Mouse (Mus musculus) cerebellum, adult 2 months (tissue): ENCODE measurements at regions not wholly inside any gene's neighbourhood (a gene's known extent, or its start where the extent isn't known, plus 50 kb on each side); places are given as distances from the start of the nearest gene placed in this dataset.

Source experiments
- DNase-seq, 2 experiments: peaks; one replicate each; pipeline ENCODE4 v3.0.0; 2021
- H3K27ac ChIP-seq: fragments of 200-500 bp; 2 replicates; pipeline ENCODE4 v1.5.1; 2012; ENCODE audit warnings: low read length, control low read depth, inconsistent platforms; ENCODE audit not compliant: insufficient read depth
- H3K27me3 ChIP-seq: fragments of 200-500 bp; 2 replicates; pipeline ENCODE4 v1.6.1; 2012; ENCODE audit warnings: inconsistent platforms, mild to moderate bottlenecking, low read length, moderate library complexity; ENCODE audit not compliant: control insufficient read depth, insufficient read depth
- H3K4me1 ChIP-seq: fragments of 200-500 bp; 2 replicates; pipeline ENCODE4 v1.6.1; 2011; ENCODE audit warnings: low read length; ENCODE audit not compliant: control insufficient read depth, insufficient read depth
- H3K4me3 ChIP-seq: fragments of 200-500 bp; replicated peaks from 2 replicates; pipeline ENCODE3; 2011; ENCODE audit warnings: mild to moderate bottlenecking, low read depth, low read length, control low read depth; ENCODE audit not compliant: insufficient read depth
- CTCF ChIP-seq: fragments of 200-500 bp; IDR thresholded peaks from 2 replicates; pipeline ENCODE4 v1.5.1; 2011; ENCODE audit warnings: low read depth, mild to moderate bottlenecking, control low read depth, low read length, moderate library complexity, borderline replicate concordance; ENCODE audit not compliant: insufficient read depth
- POLR2A ChIP-seq: fragments of 200-500 bp; IDR thresholded peaks from 2 replicates; pipeline ENCODE4 v1.6.1; 2011; ENCODE audit warnings: low read length, control low read depth, borderline replicate concordance; ENCODE audit not compliant: insufficient read depth
- WGBS: fragments of 180-500 bp; shearing (Covaris S2); methylation state at CpG from one replicate; pipeline ENCODE4 v1.1.7; 2018; 5-methylcytosine and 5-hydroxymethylcytosine counted together

- Histone ChIP-seq H3K27ac (no peak overlapping the region), H3K4me3 (no peak overlapping the region), H3K27me3 (no peaks in the 10 kb centered on the region), H3K4me1 (no peaks in the 10 kb centered on the region)
- TF ChIP-seq POLR2A = no peak
- 59% methylated on average over 21 of the region's 21 CpGs for WGBS
- DNase-seq = no peak
Observed at GRCm38 (mm10) chr6:143375951-143376713, 209.1 kb downstream of the Etnk1 start.

- no peak for DNase-seq
- TF ChIP-seq CTCF (no peak), POLR2A (no peak)
- H3K4me3 ChIP-seq = no peak overlapping the region
- no peaks in the 10 kb centered on the region for H3K4me1 ChIP-seq
- H3K27ac ChIP-seq = no peak overlapping the region
- H3K27me3 ChIP-seq = no peaks in the 10 kb centered on the region
- WGBS = 95% methylated on average over 14 of the region's 14 CpGs
Observed at GRCm38 (mm10) chr6:143377121-143377520, 210.1 kb downstream of the Etnk1 start.

- WGBS = 91% methylated on average over 9 of the region's 9 CpGs
- Histone ChIP-seq H3K4me3 (no peak overlapping the region), H3K27ac (no peak overlapping the region), H3K4me1 (no peaks in the 10 kb centered on the region), H3K27me3 (no peaks in the 10 kb centered on the region)
- no peak for TF ChIP-seq POLR2A
- no peak for TF ChIP-seq CTCF
- no peak for DNase-seq
Observed at GRCm38 (mm10) chr6:143378126-143378525, 211.1 kb downstream of the Etnk1 start.

- no peaks in the 10 kb centered on the region for H3K27me3 ChIP-seq
- WGBS = 96% methylated on average over 3 of the region's 3 CpGs
- no peaks in the 10 kb centered on the region for H3K4me1 ChIP-seq
- TF ChIP-seq CTCF = no peak
- TF ChIP-seq POLR2A = no peak
- H3K27ac ChIP-seq = no peak overlapping the region
- no peak overlapping the region for H3K4me3 ChIP-seq
- DNase-seq = no peak
Observed at GRCm38 (mm10) chr6:143380490-143380889, 213.5 kb downstream of the Etnk1 start.

- Histone ChIP-seq H3K27ac (no peak overlapping the region), H3K27me3 (no peaks in the 10 kb centered on the region; the same call in 1 of the 2 replicates), H3K4me3 (no peak overlapping the region), H3K4me1 (no peaks in the 10 kb centered on the region)
- no peak for DNase-seq
- TF ChIP-seq POLR2A = no peak
- TF ChIP-seq CTCF = no peak
- 88% methylated on average over 16 of the region's 16 CpGs for WGBS
Observed at GRCm38 (mm10) chr6:143386597-143387450, 219.8 kb downstream of the Etnk1 start.

- Histone ChIP-seq H3K27ac (no peak overlapping the region), H3K4me3 (no peak overlapping the region)
- 81% methylated on average over 10 of the region's 10 CpGs for WGBS
Observed at GRCm38 (mm10) chr6:143393543-143394207, 226.7 kb downstream of the Etnk1 start.

GRCm38 (mm10) chr6:143394377-143394776 lies 227.4 kb downstream of the Etnk1 start:
- TF ChIP-seq CTCF (no peak), POLR2A (no peak)
- H3K27ac ChIP-seq = no peak overlapping the region
- 85% methylated on average over 15 of the region's 15 CpGs for WGBS
- H3K4me1 ChIP-seq = no peaks in the 10 kb centered on the region
- no peak overlapping the region for H3K4me3 ChIP-seq
- no peak for DNase-seq
- no peaks in the 10 kb centered on the region for H3K27me3 ChIP-seq

More at GRCm38 (mm10) chr6:143393543-143394207, 226.7 kb downstream of the Etnk1 start:
- no peak for DNase-seq
- H3K4me1 ChIP-seq = no peaks in the 10 kb centered on the region
- TF ChIP-seq POLR2A (no peak), CTCF (no peak)
- no peaks in the 10 kb centered on the region for H3K27me3 ChIP-seq

- TF ChIP-seq CTCF (no peak), POLR2A (no peak)
- no peak for DNase-seq
- H3K4me1 ChIP-seq = no peaks in the 10 kb centered on the region
- H3K4me3 ChIP-seq = no peak overlapping the region
- 41% methylated on average over 8 of the region's 8 CpGs for WGBS
- H3K27ac ChIP-seq = no peak overlapping the region
- H3K27me3 ChIP-seq = no peaks in the 10 kb centered on the region
Observed at GRCm38 (mm10) chr6:143401436-143401835, 234.4 kb downstream of the Etnk1 start.
